Mouse (Mus musculus): ENCODE results near the gene Usp20. TPM values are rescaled to one million over a fixed set of nuclear protein-coding genes. Genes with fewer than 3 reads are reported as not detected.
"Not testable (repeated sequence)": the region's sequence is repeated elsewhere in the genome, so short reads cannot be mapped to it uniquely, and the experiment has no call there.

Usp20 gene
- total and polyA plus RNA-seq, 3 experiments, result 43.9 to 55.0 (median 50.8) TPM

GRCm38 (mm10) chr2:30938574-30938991 is 43.5 kb upstream of the Usp20 start:
- Histone ChIP-seq H3K4me3 (no peak overlapping the region), H3K9ac (ENCODE audit: low read depth, low read length) (no peak overlapping the region), H3K4me1 (ENCODE audit: control insufficient read depth, insufficient read depth, low read length) (no peaks in the 10 kb centered on the region), H3K36me3 (ENCODE audit: control insufficient read depth, insufficient read depth, low read length) (no peaks in the 10 kb centered on the region), H3K27ac (no peak overlapping the region), H3K27me3 (ENCODE audit: control insufficient read depth, insufficient read depth, low read length) (no peaks in the 10 kb centered on the region), H3K79me2 (replicated peaks; ENCODE audit: control insufficient read depth, insufficient read depth, low read length) (no peaks in the 10 kb centered on the region)
- intact Hi-C loops (cut with DNase I), result no loop called here
- TF ChIP-seq POLR2A (IDR thresholded peaks at IDR 0.05; ENCODE audit: insufficient read depth, low read depth, low read length) (no peak), CTCF (IDR thresholded peaks at IDR 0.05) (no peak), EP300 (IDR thresholded peaks at IDR 0.05; ENCODE audit: insufficient read depth, low read depth, low read length) (no peak)
- WGBS, result 47% methylated on average over 4 of the region's 4 CpGs
- no peak for DNase-seq

- DNase-seq, result no peak
- no peaks in the 10 kb centered on the region for H3K27me3 ChIP-seq (ENCODE audit: control insufficient read depth, insufficient read depth, low read length)
- TF ChIP-seq EP300 (IDR thresholded peaks at IDR 0.05; ENCODE audit: insufficient read depth, low read depth, low read length) (no peak), POLR2A (IDR thresholded peaks at IDR 0.05; ENCODE audit: insufficient read depth, low read depth, low read length) (no peak), CTCF (IDR thresholded peaks at IDR 0.05) (no peak)
- H3K79me2 ChIP-seq (replicated peaks; ENCODE audit: control insufficient read depth, insufficient read depth, low read length), result no peaks in the 10 kb centered on the region
- H3K4me1 ChIP-seq (ENCODE audit: control insufficient read depth, insufficient read depth, low read length), result no peaks in the 10 kb centered on the region
- H3K9ac ChIP-seq (ENCODE audit: low read depth, low read length), result no peak overlapping the region
- H3K27ac ChIP-seq, result no peak overlapping the region
- H3K4me3 ChIP-seq, result no peak overlapping the region
- H3K36me3 ChIP-seq (ENCODE audit: control insufficient read depth, insufficient read depth, low read length), result no peaks in the 10 kb centered on the region
- 87% methylated on average over 5 of the region's 5 CpGs for WGBS
- intact Hi-C loops (cut with DNase I), result no loop called here
These were observed 40.5 kb upstream of the Usp20 start for GRCm38 (mm10) chr2:30941586-30941985.

- H3K36me3 ChIP-seq (ENCODE audit: control insufficient read depth, insufficient read depth, low read length); H3K4me1 ChIP-seq (ENCODE audit: control insufficient read depth, insufficient read depth, low read length); H3K4me3 ChIP-seq; intact Hi-C loops (cut with DNase I); H3K27ac ChIP-seq; H3K79me2 ChIP-seq (replicated peaks; ENCODE audit: control insufficient read depth, insufficient read depth, low read length); H3K9ac ChIP-seq (ENCODE audit: low read depth, low read length); H3K27me3 ChIP-seq (ENCODE audit: control insufficient read depth, insufficient read depth, low read length); DNase-seq: not testable (repeated sequence)
- WGBS, result 40% methylated on average over 7 of the region's 7 CpGs
These were observed 40.0 kb upstream of the Usp20 start for GRCm38 (mm10) chr2:30942116-30942515.

DNA sequence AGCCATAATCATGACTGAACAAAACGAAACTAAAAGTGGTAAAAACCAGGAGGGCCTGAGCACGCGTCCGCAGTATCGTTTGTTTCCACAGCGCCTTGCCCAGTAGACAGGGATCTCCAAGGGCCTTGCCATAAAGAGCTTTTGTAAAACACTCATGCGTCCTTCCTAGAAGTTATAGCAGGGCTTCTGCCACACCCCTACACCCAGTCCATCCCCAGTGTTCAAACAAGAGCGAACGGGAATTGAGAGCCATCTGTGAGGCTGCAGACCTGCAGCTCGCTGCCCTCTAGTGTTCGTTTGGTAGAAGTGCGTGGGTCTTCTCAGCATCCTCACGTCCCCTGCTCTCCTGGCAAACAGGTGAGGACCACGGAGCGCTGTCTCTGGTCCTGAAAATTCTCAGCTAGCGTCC is 39.5 kb upstream of the Usp20 start:
- Histone ChIP-seq H3K36me3 (ENCODE audit: control insufficient read depth, insufficient read depth, low read length) (no peaks in the 10 kb centered on the region), H3K79me2 (replicated peaks; ENCODE audit: control insufficient read depth, insufficient read depth, low read length) (no peaks in the 10 kb centered on the region), H3K27me3 (ENCODE audit: control insufficient read depth, insufficient read depth, low read length) (no peaks in the 10 kb centered on the region), H3K9ac (ENCODE audit: low read depth, low read length) (no peak overlapping the region), H3K27ac (peak overlapping the region; percentile 52), H3K4me1 (ENCODE audit: control insufficient read depth, insufficient read depth, low read length) (no peaks in the 10 kb centered on the region), H3K4me3 (peak overlapping the region; percentile 63)
- intact Hi-C loops (cut with DNase I), result no loop called here
- peak; percentile 65 to 71 for DNase-seq
- WGBS, result 15% methylated on average over 16 of the region's 16 CpGs
- 0 out of 2 replicates have a peak, but pooled peaks have one; percentile 57 for TF ChIP-seq EP300 (IDR thresholded peaks at IDR 0.05; ENCODE audit: insufficient read depth, low read depth, low read length)
- TF ChIP-seq CTCF (IDR thresholded peaks at IDR 0.05), result peak; percentile 97
- peak; percentile 39; the same call in 1 of the 2 replicates for TF ChIP-seq POLR2A (IDR thresholded peaks at IDR 0.05; ENCODE audit: insufficient read depth, low read depth, low read length)

- H3K4me1 ChIP-seq (ENCODE audit: control insufficient read depth, insufficient read depth, low read length), result peaks cover 4% of the 10 kb centered on the region
- 28% methylated on average over 5 of the region's 5 CpGs for WGBS
- H3K36me3 ChIP-seq (ENCODE audit: control insufficient read depth, insufficient read depth, low read length), result peaks cover 3% of the 10 kb centered on the region; the same call in 1 of the 2 replicates
These were observed 29.6 kb upstream of the Usp20 start for GRCm38 (mm10) chr2:30952457-30952823.

GRCm38 (mm10) chr2:30952824-30953490 is 29.1 kb upstream of the Usp20 start, which contains the start of gene Tor1b:
TSS of gene Tor1b (plus strand) at chr2:30952959.
- H3K4me3 ChIP-seq, result peak within 1 kb of the TSS; percentile 98
- no peaks in the 10 kb centered on the region for H3K27me3 ChIP-seq (ENCODE audit: control insufficient read depth, insufficient read depth, low read length)
- DNase-seq, result peak; percentile 86 to 89
- H3K27ac ChIP-seq, result peak within 1 kb of the TSS; percentile 90
- H3K79me2 ChIP-seq (replicated peaks; ENCODE audit: control insufficient read depth, insufficient read depth, low read length), result no peaks in the 10 kb centered on the region
- H3K9ac ChIP-seq (ENCODE audit: low read depth, low read length), result peak within 1 kb of the TSS; percentile 90
- H3K36me3 ChIP-seq (ENCODE audit: control insufficient read depth, insufficient read depth, low read length), result peaks cover 3% of the 10 kb centered on the region; the same call in 1 of the 2 replicates
- no peak for TF ChIP-seq EP300 (IDR thresholded peaks at IDR 0.05; ENCODE audit: insufficient read depth, low read depth, low read length)
- peak; percentile 97 for TF ChIP-seq POLR2A (IDR thresholded peaks at IDR 0.05; ENCODE audit: insufficient read depth, low read depth, low read length)
- peak; percentile 39 for TF ChIP-seq CTCF (IDR thresholded peaks at IDR 0.05)
- intact Hi-C loops (cut with DNase I), result no loop called here
- WGBS, result under 1% methylated on average over 60 of the region's 60 CpGs
- H3K4me1 ChIP-seq (ENCODE audit: control insufficient read depth, insufficient read depth, low read length), result peaks cover 4% of the 10 kb centered on the region

More at GRCm38 (mm10) chr2:30952457-30952823, 29.6 kb upstream of the Usp20 start:
- Histone ChIP-seq H3K27me3 (ENCODE audit: control insufficient read depth, insufficient read depth, low read length) (no peaks in the 10 kb centered on the region), H3K9ac (ENCODE audit: low read depth, low read length) (no peak overlapping the region), H3K4me3 (peak overlapping the region; percentile 98), H3K27ac (peak overlapping the region; percentile 90), H3K79me2 (replicated peaks; ENCODE audit: control insufficient read depth, insufficient read depth, low read length) (no peaks in the 10 kb centered on the region)
- TF ChIP-seq CTCF (IDR thresholded peaks at IDR 0.05), result no peak
- TF ChIP-seq EP300 (IDR thresholded peaks at IDR 0.05; ENCODE audit: insufficient read depth, low read depth, low read length), result no peak
- no peak for TF ChIP-seq POLR2A (IDR thresholded peaks at IDR 0.05; ENCODE audit: insufficient read depth, low read depth, low read length)
- intact Hi-C loops (cut with DNase I), result no loop called here
- DNase-seq, result no peak
